Mouse (Mus musculus): ENCODE results near the gene Cdsn. TPM values are rescaled to one million over a fixed set of nuclear protein-coding genes. Genes with fewer than 3 reads are reported as not detected.
"Not testable (repeated sequence)": the region's sequence is repeated elsewhere in the genome, so short reads cannot be mapped to it uniquely, and the experiment has no call there.

Cdsn gene
- under 1 TPM; 0.15 to 0.17 TPM for total RNA-seq (2021)
- long read RNA-seq, experiment 1: 0 reads
- long read RNA-seq, experiment 2: 0 reads

GRCm38 (mm10) chr17:35551881-35552414 is at the start of gene Cdsn:
Gene Cdsn (plus strand): TSS chr17:35552128.
- intact Hi-C loops (cut with DNase I): no loop called here

DNA sequence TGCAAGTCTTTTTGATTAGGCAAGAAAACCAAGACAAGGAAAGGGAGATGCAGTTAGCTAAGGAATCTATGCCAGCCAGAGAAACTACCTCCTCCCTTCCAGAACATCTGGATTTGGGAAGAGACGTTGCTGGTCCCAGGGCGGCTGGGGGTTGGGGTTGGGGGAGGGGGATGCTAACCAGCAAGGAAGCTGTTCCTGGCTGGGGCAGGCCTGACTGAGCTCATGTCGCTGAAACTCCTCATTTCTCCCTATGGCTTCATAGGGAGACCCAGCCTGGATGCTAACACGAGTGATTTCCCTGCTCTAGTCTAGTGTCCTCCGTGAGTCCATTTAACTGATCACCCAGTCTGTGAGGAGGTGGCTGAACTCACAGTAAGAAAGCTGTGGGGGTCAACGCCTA is 49.7 kb upstream of the Cdsn start:
- no peak for DNase-seq
- intact Hi-C loops (cut with DNase I): no loop called here

More at GRCm38 (mm10) chr17:35551881-35552414, at the start of gene Cdsn:
- DNase-seq: no peak

- intact Hi-C loops (cut with DNase I): no loop called here
These were observed 49.2 kb upstream of the Cdsn start for GRCm38 (mm10) chr17:35502762-35503161.

GRCm38 (mm10) chr17:35503849-35504248 is 48.1 kb upstream of the Cdsn start:
- intact Hi-C loops (cut with DNase I): no loop called here
- no peak for DNase-seq

More at GRCm38 (mm10) chr17:35502762-35503161, 49.2 kb upstream of the Cdsn start:
- no peak for DNase-seq

- intact Hi-C loops (cut with DNase I): no loop called here
- no peak for DNase-seq
These were observed 47.1 kb upstream of the Cdsn start for GRCm38 (mm10) chr17:35504628-35505481.

DNA sequence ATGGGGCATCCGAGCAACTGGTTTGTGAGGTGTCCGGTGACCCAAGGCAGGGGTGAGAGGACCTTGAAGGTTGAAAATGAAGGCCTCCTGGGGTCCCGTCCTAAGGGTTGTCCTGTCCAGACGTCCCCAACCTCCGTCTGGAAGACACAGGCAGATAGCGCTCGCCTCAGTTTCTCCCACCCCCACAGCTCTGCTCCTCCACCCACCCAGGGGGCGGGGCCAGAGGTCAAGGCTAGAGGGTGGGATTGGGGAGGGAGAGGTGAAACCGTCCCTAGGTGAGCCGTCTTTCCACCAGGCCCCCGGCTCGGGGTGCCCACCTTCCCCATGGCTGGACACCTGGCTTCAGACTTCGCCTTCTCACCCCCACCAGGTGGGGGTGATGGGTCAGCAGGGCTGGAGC is 46.2 kb upstream of the Cdsn start, which contains the start of gene Pou5f1:
Gene Pou5f1 (plus strand): TSS at position 243 of the 400 bp plus-strand sequence.
- intact Hi-C loops (cut with DNase I): no loop called here
- DNase-seq: no peak

DNA sequence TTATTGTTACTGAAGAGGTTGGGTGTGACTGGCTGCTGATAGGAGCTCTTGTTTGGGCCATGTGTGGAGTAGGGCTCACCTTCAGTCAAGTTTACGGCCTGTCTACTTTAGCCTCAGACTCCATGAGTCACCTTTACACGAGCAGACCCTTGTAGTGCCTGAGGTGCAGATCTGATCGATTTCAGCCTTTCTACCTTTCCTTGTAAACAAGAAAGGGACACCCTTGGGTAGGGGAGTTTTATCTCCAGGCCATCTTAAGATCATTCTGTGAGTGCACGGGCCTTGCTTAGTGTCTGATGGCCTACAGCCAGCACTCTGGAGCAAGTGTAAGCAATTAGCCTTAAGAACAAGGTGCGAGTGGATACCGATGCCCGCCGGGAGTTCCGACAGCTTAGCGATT is 45.0 kb upstream of the Cdsn start:
- no peak for DNase-seq
- intact Hi-C loops (cut with DNase I): no loop called here

DNA sequence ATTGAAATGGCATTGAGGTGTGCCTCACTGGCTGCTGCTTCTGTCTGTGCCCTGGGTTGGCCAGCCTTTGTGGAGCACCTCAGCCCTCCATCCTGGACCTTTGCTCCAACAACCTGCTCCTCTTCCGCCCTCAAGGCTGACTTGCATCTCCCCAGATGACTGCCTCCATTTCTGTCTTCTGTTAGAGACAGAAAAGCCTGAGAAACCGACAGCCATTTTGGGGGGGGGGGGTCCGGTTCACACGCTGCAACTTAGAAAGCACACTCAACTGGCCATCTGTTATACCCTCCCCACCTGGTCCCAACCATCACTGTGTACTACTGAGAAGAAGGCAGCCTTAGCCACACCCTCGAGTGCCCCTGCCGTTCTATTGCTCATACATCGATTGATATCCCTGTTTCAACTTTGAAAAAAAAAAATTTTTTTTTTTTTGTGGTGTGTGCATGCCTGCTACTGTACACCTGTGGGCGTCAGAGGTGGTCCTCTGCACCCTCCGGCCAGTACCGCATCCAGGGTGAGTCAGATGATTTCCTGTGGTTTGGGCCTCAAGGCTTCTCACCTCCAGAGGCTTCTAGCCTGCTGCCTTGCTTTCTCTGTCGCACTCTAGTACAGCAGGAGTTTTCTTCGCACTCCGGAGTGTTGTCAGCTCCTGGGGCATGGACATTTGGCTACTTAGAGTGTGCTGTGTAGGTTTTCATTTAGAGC is 44.2 kb upstream of the Cdsn start:
- intact Hi-C loops (cut with DNase I): no loop called here
- DNase-seq: no peak

DNA sequence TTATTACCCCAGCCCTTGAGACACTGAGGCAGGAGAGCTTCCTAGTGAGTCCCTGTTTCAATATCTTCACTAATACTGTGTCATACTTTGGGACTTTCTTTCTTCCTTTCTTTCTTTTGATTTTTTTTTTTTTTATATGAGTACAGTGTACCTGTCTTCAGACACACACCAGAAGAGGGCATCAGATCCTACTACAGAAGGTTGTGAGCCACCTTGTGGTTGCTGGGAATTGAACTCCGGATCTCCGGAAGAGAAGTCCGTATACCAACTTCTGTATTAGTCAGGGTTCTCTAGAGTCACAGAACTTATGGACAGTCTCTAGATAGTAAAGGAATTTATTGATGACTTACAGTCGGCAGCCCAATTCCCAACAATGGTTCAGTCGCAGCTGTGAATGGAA is 43.6 kb upstream of the Cdsn start:
- DNase-seq; intact Hi-C loops (cut with DNase I): not testable (repeated sequence)

- intact Hi-C loops (cut with DNase I): loop anchor here (1.0 kb wide), 1 partner anchor 25 kb away; no protein-coding TSS in a partner anchor
- DNase-seq: peak; percentile 34 to 40
These were observed 42.6 kb upstream of the Cdsn start for GRCm38 (mm10) chr17:35509284-35509683.

DNA sequence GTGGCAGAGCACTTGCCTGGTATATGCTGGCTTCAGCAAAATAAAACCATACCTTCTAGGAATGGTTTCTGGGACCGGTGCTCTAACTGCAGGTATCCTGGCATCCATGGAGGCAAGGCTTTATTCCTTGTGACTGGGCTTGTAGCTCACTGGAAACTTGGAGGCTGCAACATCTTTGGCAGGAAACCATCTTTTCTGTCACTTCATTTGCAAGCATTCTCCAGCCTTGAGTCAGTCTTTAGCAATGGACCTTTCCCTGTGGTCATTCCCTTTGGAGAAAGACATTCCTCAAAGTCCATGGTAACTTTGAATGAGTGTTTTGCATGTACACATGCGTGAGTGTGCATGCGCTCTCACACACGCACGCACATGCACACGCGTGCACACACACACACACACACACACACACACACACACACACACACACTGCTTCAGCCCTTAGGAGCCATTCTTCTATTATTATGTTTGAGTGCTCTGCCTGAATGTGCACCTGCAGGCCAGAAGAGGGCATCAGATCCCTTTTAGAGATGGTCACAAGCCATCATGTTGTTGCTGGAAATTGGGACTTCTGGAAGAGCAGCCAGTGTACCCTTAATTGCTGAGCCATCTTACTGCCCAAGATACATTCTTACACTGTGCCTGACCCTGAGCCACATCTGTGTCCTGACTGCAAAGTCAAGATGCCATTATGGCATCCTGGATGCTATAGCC is 38.9 kb upstream of the Cdsn start:
- DNase-seq: no peak
- intact Hi-C loops (cut with DNase I): loop anchor here (2.0 kb wide), 1 partner anchor 20 kb away; the partner anchor contains the start of gene Psors1c2

DNA sequence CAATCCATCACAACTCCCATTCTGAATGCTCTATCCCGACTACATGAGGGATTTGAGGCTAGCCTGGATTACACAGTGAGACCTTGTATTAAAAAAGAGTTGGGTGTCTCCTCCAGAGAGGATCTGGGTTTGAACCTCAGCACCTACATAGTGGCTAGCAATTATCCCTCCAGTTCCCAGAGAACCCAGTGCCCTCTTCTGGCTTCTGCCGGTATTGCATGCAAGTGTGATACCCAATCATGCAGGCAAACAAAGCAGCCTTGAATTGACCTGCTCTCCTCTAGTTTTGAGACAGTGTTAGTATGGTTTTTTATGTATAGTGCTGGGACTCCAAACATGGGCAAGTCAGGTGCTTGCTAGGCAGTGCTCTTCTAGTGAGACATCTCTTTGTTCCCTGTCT is 38.0 kb upstream of the Cdsn start:
- peak; percentile 75 to 86 for DNase-seq

GRCm38 (mm10) chr17:35514756-35515155 is 37.2 kb upstream of the Cdsn start:
- intact Hi-C loops (cut with DNase I): no loop called here

More for the DNA sequence above, 38.0 kb upstream of the Cdsn start:
- intact Hi-C loops (cut with DNase I): loop anchor here (2.0 kb wide), 1 partner anchor 19 kb away; the partner anchor contains the start of gene Psors1c2

GRCm38 (mm10) chr17:35515911-35516640 is 35.9 kb upstream of the Cdsn start:
- intact Hi-C loops (cut with DNase I): no loop called here
- peak in 1 of 2 experiments; percentile 44 for DNase-seq

More at GRCm38 (mm10) chr17:35514756-35515155, 37.2 kb upstream of the Cdsn start:
- no peak for DNase-seq

GRCm38 (mm10) chr17:35516652-35517500 is 35.1 kb upstream of the Cdsn start, which contains the start of the genes Tcf19 and Cchcr1:
Gene Tcf19 (minus strand): TSS chr17:35516824.
Gene Cchcr1 (plus strand): TSS chr17:35517100.
- peak; percentile 95 to 96 for DNase-seq
- intact Hi-C loops (cut with DNase I): no loop called here

DNA sequence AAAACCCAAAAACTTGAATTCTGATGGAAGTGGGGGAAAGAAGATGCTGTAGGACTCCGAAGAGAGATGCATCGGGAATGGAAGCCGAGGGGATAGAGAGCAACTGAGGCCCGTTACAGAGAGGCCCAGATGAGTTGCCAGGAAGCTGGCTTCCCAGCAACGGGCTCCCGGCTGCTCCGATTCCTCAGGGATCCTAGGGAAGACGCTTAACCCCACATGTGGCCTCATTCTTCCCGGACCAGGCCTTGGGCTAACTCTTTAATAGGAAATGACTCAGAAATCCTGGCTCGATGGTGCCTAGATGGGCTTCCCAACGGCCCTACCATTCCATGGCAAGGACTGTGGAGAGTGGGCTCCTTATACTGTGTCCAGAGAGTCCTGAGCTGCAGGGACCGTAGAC is 34.4 kb upstream of the Cdsn start:
- no peak for DNase-seq
- intact Hi-C loops (cut with DNase I): no loop called here

GRCm38 (mm10) chr17:35524354-35524753 is 27.6 kb upstream of the Cdsn start:
- no peak for DNase-seq
- intact Hi-C loops (cut with DNase I): no loop called here

DNA sequence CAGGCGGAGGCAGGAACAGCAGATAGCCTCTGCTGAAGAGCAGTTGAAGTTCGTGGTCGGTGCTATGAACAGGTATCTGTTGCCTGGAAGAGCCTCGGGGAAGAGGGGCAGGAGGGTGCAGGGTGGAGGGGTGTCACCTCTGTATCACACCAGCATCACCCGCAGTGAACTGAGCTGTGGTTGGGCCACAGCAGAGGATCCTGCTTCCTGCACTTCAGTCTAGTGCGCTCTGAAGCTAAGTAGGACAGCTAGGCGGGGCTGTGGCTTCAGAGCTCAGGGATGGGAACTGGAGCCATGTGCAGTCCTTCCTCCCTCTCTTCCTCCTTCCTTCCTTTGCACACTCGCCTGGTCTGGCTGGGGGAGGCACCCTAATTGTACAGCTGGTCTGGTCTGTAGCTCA is 25.3 kb upstream of the Cdsn start:
- intact Hi-C loops (cut with DNase I): no loop called here
- DNase-seq: no peak

Measured in heart, postnatal 14 days (tissue).